Mouse (Mus musculus): ENCODE results near the gene Gpatch4. TPM values are rescaled to one million over a fixed set of nuclear protein-coding genes. Genes with fewer than 3 reads are reported as not detected.

Gpatch4 gene
- polyA plus RNA-seq, 1 experiment: 11.7 TPM

DNA sequence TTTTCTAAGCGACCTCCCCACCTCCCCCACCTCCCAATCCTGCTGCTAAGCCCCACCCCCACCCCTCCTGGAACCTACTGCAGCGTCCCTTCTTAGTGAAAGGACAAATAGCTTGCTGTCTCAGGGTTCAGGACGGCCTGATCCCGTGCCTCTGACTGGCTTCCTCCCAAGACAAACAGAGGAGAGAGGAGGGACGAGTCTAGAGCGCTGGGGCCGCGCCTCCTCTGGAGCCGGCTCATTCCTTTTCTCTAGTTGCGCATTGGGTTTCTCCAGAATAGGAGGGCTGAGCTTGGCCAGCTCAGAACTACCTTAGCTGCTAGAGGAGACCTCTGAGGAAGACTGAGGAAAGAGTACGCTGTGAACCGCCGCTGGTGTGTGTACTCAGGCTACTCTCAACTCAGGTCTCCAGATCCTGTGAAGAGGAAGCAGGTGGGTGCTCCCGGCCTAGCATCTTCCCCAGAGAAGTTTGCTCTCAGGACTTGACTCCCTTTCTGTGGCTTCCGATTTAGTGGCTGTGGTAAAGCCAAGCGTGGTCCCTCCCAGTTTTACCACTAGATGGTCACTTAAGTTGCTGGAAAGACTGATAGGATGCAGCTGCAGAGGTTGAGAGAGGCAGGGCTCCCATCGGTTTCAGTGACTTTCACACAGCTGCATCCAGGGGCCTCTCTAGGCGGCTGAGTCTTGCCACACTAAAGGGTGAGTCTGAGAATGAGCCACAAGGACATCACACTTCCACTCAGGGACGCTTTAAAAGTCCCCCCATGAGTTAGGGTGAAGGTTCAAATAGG is 12.1 kb upstream of the Gpatch4 start:
- Histone ChIP-seq H3K79me2 (ENCODE audit: control insufficient read depth, insufficient read depth) (no peaks in the 10 kb centered on the region), H3ac (ENCODE audit: control insufficient read depth, insufficient read length) (no peak overlapping the region), H3K4me3 (no peak overlapping the region), H3K36me3 (ENCODE audit: control insufficient read depth, insufficient read depth) (no peaks in the 10 kb centered on the region), H3K27me3 (ENCODE audit: control insufficient read depth, insufficient read depth, insufficient read length) (peaks cover 17% of the 10 kb centered on the region), H3K4me2 (ENCODE audit: low read depth) (no peak overlapping the region)
- TF ChIP-seq REST (IDR thresholded peaks at IDR 0.05; ENCODE audit: insufficient read depth, insufficient read length): no peak

GRCm38 (mm10) chr3:88033506-88033905 is 9.4 kb upstream of the Gpatch4 start:
- TF ChIP-seq CEBPB (IDR thresholded peaks at IDR 0.05; ENCODE audit: insufficient read depth, poor library complexity, severe bottlenecking): no peak
- no peak for TF ChIP-seq SRF (IDR thresholded peaks at IDR 0.05; ENCODE audit: control insufficient read depth, insufficient read length, low read depth)
- no peak for TF ChIP-seq POLR2A (IDR thresholded peaks at IDR 0.05; ENCODE audit: insufficient read length, low read depth)
- no peak for TF ChIP-seq USF1 (IDR thresholded peaks at IDR 0.05; ENCODE audit: low read depth)
- TF ChIP-seq E2F4 (IDR thresholded peaks at IDR 0.05; ENCODE audit: insufficient read depth): no peak
- no peak for TF ChIP-seq POLR2AphosphoS2 (IDR thresholded peaks at IDR 0.05; ENCODE audit: insufficient read length, low read depth)
- TF ChIP-seq MAX (IDR thresholded peaks at IDR 0.05; ENCODE audit: low read depth): no peak
- no peak for TF ChIP-seq MYOG (IDR thresholded peaks at IDR 0.05; ENCODE audit: control insufficient read depth in 1 of 3, insufficient read depth in 1 of 3, insufficient read length in 2 of 3, low read depth in 2 of 3)
- TF ChIP-seq REST (IDR thresholded peaks at IDR 0.05; ENCODE audit: insufficient read depth, insufficient read length): no peak
- TF ChIP-seq MYOD1 (IDR thresholded peaks at IDR 0.05; ENCODE audit: control insufficient read depth in 1 of 3, insufficient read length in 2 of 3, low read depth in 2 of 3): no peak
- no peak for TF ChIP-seq TCF3 (IDR thresholded peaks at IDR 0.05; ENCODE audit: insufficient read length, low read depth)
- no peak for TF ChIP-seq TCF12 (IDR thresholded peaks at IDR 0.05; ENCODE audit: insufficient read depth, poor library complexity, severe bottlenecking)
- Histone ChIP-seq H3K27me3 (ENCODE audit: control insufficient read depth, insufficient read depth, insufficient read length) (peaks cover 23% of the 10 kb centered on the region), H3K4me2 (ENCODE audit: low read depth) (no peak overlapping the region), H3K4me3 (no peak overlapping the region), H3K36me3 (ENCODE audit: control insufficient read depth, insufficient read depth) (no peaks in the 10 kb centered on the region), H3ac (ENCODE audit: control insufficient read depth, insufficient read length) (no peak overlapping the region), H3K79me2 (ENCODE audit: control insufficient read depth, insufficient read depth) (no peaks in the 10 kb centered on the region)

- Histone ChIP-seq H3K4me3 (no peak overlapping the region), H3ac (ENCODE audit: control insufficient read depth, insufficient read length) (no peak overlapping the region), H3K4me2 (ENCODE audit: low read depth) (no peak overlapping the region), H3K79me2 (ENCODE audit: control insufficient read depth, insufficient read depth) (no peaks in the 10 kb centered on the region), H3K36me3 (ENCODE audit: control insufficient read depth, insufficient read depth) (no peaks in the 10 kb centered on the region), H3K27me3 (ENCODE audit: control insufficient read depth, insufficient read depth, insufficient read length) (peaks cover 22% of the 10 kb centered on the region)
- TF ChIP-seq POLR2A (IDR thresholded peaks at IDR 0.05; ENCODE audit: insufficient read length, low read depth) (no peak), CEBPB (IDR thresholded peaks at IDR 0.05; ENCODE audit: insufficient read depth, poor library complexity, severe bottlenecking) (no peak), MAX (IDR thresholded peaks at IDR 0.05; ENCODE audit: low read depth) (no peak), MYOD1 (IDR thresholded peaks at IDR 0.05; ENCODE audit: control insufficient read depth in 1 of 3, insufficient read length in 2 of 3, low read depth in 2 of 3) (no peak), REST (IDR thresholded peaks at IDR 0.05; ENCODE audit: insufficient read depth, insufficient read length) (no peak)
Observed at GRCm38 (mm10) chr3:88035561-88036293, 7.2 kb upstream of the Gpatch4 start.

DNA sequence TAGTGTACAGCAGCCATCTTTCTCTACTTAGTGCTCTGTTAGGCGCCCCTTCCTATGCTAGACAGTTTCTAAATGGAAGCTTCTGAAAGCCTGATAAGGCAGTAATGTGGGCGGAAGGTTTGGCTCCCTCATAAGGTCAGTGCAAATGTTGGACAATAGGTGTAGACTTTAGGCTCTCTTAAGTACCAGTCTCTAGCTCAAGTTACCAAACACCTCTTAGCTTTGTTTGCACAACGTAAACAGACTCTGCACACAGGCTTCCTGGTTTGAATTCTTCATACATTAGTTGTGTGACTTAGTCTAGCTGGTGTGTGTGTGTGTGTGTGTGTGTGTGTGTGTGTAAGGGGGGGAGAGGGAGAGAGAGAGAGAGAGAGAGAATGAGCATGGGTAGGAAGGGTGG is 6.6 kb downstream of the Gpatch4 start:
- no peak overlapping the region for H3K4me3 ChIP-seq
- TF ChIP-seq POLR2A (IDR thresholded peaks at IDR 0.05; ENCODE audit: insufficient read length, low read depth): no peak
- TF ChIP-seq REST (IDR thresholded peaks at IDR 0.05; ENCODE audit: insufficient read depth, insufficient read length): no peak
- no peak for TF ChIP-seq E2F4 (IDR thresholded peaks at IDR 0.05; ENCODE audit: insufficient read depth)
- TF ChIP-seq TCF3 (IDR thresholded peaks at IDR 0.05; ENCODE audit: insufficient read length, low read depth): no peak
- TF ChIP-seq USF1 (IDR thresholded peaks at IDR 0.05; ENCODE audit: low read depth): no peak
- no peak for TF ChIP-seq SRF (IDR thresholded peaks at IDR 0.05; ENCODE audit: control insufficient read depth, insufficient read length, low read depth)
- no peak for TF ChIP-seq MYOD1 (IDR thresholded peaks at IDR 0.05; ENCODE audit: control insufficient read depth in 1 of 3, insufficient read length in 2 of 3, low read depth in 2 of 3)
- no peak for TF ChIP-seq MYOG (IDR thresholded peaks at IDR 0.05; ENCODE audit: control insufficient read depth in 1 of 3, insufficient read depth in 1 of 3, insufficient read length in 2 of 3, low read depth in 2 of 3)
- TF ChIP-seq CEBPB (IDR thresholded peaks at IDR 0.05; ENCODE audit: insufficient read depth, poor library complexity, severe bottlenecking): no peak
- no peak for TF ChIP-seq TCF12 (IDR thresholded peaks at IDR 0.05; ENCODE audit: insufficient read depth, poor library complexity, severe bottlenecking)
- TF ChIP-seq MAX (IDR thresholded peaks at IDR 0.05; ENCODE audit: low read depth): no peak
- TF ChIP-seq POLR2AphosphoS2 (IDR thresholded peaks at IDR 0.05; ENCODE audit: insufficient read length, low read depth): no peak
- peaks cover 5% of the 10 kb centered on the region for H3K79me2 ChIP-seq (ENCODE audit: control insufficient read depth, insufficient read depth)
- no peak overlapping the region for H3ac ChIP-seq (ENCODE audit: control insufficient read depth, insufficient read length)
- H3K4me2 ChIP-seq (ENCODE audit: low read depth): no peak overlapping the region
- no peaks in the 10 kb centered on the region for H3K27me3 ChIP-seq (ENCODE audit: control insufficient read depth, insufficient read depth, insufficient read length)
- peaks cover 8% of the 10 kb centered on the region for H3K36me3 ChIP-seq (ENCODE audit: control insufficient read depth, insufficient read depth)

DNA sequence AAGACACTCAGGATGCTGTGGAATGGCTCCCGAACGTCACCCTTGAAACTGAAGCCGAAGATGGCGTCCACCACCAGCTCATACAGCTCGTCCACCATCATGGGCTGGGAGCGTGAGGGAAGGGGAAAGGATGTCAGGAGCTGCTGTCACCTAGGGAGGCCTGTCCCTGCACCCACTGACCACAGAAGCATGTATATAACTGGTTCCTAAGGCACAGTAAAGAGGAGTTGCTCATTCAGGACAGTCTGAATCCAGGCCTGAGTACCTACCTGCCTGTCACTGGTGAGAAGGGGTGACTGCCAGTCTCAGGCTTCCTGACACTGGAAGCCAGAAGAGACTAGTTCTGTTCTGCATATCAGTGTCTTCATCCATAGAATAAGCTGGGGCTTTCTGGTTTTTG is 14.1 kb downstream of the Gpatch4 start:
- peak overlapping the region; percentile 61 for H3K4me3 ChIP-seq
- TF ChIP-seq USF1 (IDR thresholded peaks at IDR 0.05; ENCODE audit: low read depth): no peak
- no peak for TF ChIP-seq POLR2A (IDR thresholded peaks at IDR 0.05; ENCODE audit: insufficient read length, low read depth)
- TF ChIP-seq E2F4 (IDR thresholded peaks at IDR 0.05; ENCODE audit: insufficient read depth): no peak
- TF ChIP-seq MYOG (IDR thresholded peaks at IDR 0.05; ENCODE audit: control insufficient read depth in 1 of 3, insufficient read depth in 1 of 3, insufficient read length in 2 of 3, low read depth in 2 of 3): no peak
- TF ChIP-seq CEBPB (IDR thresholded peaks at IDR 0.05; ENCODE audit: insufficient read depth, poor library complexity, severe bottlenecking): no peak
- no peak for TF ChIP-seq SRF (IDR thresholded peaks at IDR 0.05; ENCODE audit: control insufficient read depth, insufficient read length, low read depth)
- no peak for TF ChIP-seq MAX (IDR thresholded peaks at IDR 0.05; ENCODE audit: low read depth)
- no peak for TF ChIP-seq TCF3 (IDR thresholded peaks at IDR 0.05; ENCODE audit: insufficient read length, low read depth)
- TF ChIP-seq REST (IDR thresholded peaks at IDR 0.05; ENCODE audit: insufficient read depth, insufficient read length): no peak
- no peak for TF ChIP-seq POLR2AphosphoS2 (IDR thresholded peaks at IDR 0.05; ENCODE audit: insufficient read length, low read depth)
- TF ChIP-seq MYOD1 (IDR thresholded peaks at IDR 0.05; ENCODE audit: control insufficient read depth in 1 of 3, insufficient read length in 2 of 3, low read depth in 2 of 3): no peak
- peak overlapping the region; percentile 93 for H3K4me2 ChIP-seq (ENCODE audit: low read depth)
- peaks cover 8% of the 10 kb centered on the region for H3K36me3 ChIP-seq (ENCODE audit: control insufficient read depth, insufficient read depth)
- H3K79me2 ChIP-seq (ENCODE audit: control insufficient read depth, insufficient read depth): peaks cover 4% of the 10 kb centered on the region
- H3K27me3 ChIP-seq (ENCODE audit: control insufficient read depth, insufficient read depth, insufficient read length): no peaks in the 10 kb centered on the region
- H3ac ChIP-seq (ENCODE audit: control insufficient read depth, insufficient read length): no peak overlapping the region

All from myocyte (in vitro differentiated cells).